Mouse (Mus musculus) megakaryocyte-erythroid progenitor cell, adult 5-6 weeks (primary cell): ENCODE results near the gene Defb9. TPM values are rescaled to one million over a fixed set of nuclear protein-coding genes. Genes with fewer than 3 reads are reported as not detected.
"Not testable (repeated sequence)": the region's sequence is repeated elsewhere in the genome, so short reads cannot be mapped to it uniquely, and the experiment has no call there.

Experiments
- ATAC-seq: replicated peaks from 2 replicates; pipeline ENCODE4 v1.8.0; 2016; ENCODE audit warnings: mild to moderate bottlenecking, inconsistent platforms; ENCODE audit not compliant: severe bottlenecking, poor library complexity, low FRiP score, low TSS enrichment
- total RNA-seq, 2 experiments: library from RNA; stranded (forward) in 1 of 2; stranded (reverse) in 1 of 2; fragments of 200-1000, 215-1000 nt in 1 of 2; fragments of >200 nt in 1 of 2; fragmentation: Nextera tagmentation in 1 of 2; gene quantifications; 2 replicates each; pipeline ENCODE4 v1.2.3; 2014 to 2017

Gene Defb9
- not detected in 2 replicates for total RNA-seq (2014; fragmentation: Nextera tagmentation)
- not detected in 2 replicates for total RNA-seq (2017)

DNA sequence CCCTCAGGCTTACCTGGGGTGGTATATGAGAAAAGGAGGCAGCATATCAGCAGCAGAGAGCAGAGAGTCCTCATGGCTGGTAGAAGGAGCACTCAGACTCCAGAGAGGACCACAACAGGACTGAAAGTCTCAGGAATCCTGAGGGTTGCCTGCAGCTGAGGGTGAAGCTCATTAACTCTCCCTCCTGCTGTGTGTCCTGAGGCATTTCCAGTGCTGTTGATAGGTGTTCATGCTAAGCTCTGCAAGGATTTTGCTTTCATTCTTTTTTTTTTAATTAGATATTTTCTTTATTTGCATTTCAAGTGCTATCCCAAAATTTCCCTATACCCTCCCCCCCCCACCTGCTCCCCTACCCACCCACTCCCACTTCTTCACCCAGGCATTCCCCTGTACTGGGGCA, at the start of gene Defb9:
Defb9 (minus strand) TSS at position 101 of the 400 bp plus-strand sequence.
- not testable (repeated sequence) for ATAC-seq

DNA sequence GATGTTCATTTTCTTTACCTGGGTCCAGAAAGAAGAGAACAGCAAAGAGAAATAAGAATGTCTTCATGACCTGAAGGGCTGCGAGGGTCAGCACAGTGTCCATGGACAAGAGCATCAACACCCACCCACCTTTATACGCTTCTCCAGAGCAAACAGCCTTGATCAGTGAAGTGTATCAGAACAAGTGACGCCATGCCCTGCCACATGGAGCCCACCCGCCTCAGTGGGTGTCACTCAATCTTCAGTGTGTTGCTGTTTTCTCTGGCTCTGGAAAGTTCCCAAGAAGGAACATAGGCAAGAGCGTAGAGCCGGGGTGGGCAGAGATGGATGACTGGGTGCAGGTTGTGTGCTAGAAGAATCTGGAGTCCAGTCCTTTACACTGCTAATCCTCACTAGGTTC, 47.4 kb upstream of the Defb9 start, which contains the start of gene Defb15:
Defb15 (minus strand) TSS at position 101 of the 400 bp plus-strand sequence.
- no peak for ATAC-seq

DNA sequence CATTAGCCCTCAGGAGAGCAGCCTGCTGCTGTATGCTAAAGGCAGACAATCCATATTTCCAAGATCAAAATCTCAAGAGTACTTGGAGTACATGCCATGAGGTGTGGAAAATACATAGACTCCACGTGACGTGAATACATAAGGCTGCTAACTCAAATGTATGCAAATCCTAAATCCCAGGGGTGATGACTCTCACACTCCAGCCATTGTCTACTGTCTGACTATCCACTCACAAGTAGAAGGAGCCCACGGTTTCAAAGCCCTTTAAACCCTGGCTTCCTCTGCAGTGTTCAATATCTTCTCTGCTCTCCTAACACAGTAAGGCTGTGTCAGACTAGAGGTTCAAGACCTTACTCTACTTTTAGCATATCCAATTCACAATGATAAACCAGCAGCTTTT, 45.5 kb upstream of the Defb9 start:
- ATAC-seq = not testable (repeated sequence)

DNA sequence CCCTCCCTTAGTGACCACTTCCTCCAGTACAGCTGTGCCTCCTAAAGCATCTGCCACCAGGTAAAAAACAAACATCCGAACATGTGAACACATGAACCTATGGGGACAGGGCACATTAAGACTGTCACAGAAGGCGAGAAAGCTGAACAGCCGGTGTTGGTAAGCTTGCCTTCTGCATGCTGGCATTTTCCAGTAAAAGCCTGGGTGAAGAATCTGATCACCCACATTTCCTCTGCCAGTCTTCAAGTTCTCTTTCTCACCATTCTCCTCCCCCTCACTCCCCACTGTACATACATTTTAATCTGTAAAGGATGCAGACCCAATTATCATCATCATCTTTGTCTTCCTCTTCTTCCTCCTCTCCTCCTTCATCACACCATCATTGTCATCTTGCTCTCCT, 30.4 kb upstream of the Defb9 start:
- no peak for ATAC-seq

GRCm38 (mm10) chr8:21912554-21912953, 27.3 kb upstream of the Defb9 start:
- ATAC-seq = no peak

- ATAC-seq = no peak
Measured at GRCm38 (mm10) chr8:21911931-21912330, 26.7 kb upstream of the Defb9 start.

- not testable (repeated sequence) for ATAC-seq
Measured at GRCm38 (mm10) chr8:21906290-21906689, 21.1 kb upstream of the Defb9 start, which contains the start of gene Defb11. Defb11 (minus strand) TSS chr8:21906412.

- ATAC-seq = not testable (repeated sequence)
Measured at GRCm38 (mm10) chr8:21858586-21858985, 26.6 kb downstream of the Defb9 start, which contains the start of gene Defb10. Defb10 (plus strand) TSS chr8:21858901.

Other genes with a start within 250 kb of the Defb9 start
- gene Defa17, start 229.6 kb downstream of the Defb9 start, total RNA-seq (2014; fragmentation: Nextera tagmentation) = not detected in 2 replicates
- gene Defa17, start 229.6 kb downstream of the Defb9 start, total RNA-seq (2017) = not detected in 2 replicates
- not detected in 2 replicates for gene Defa34, start 219.6 kb downstream of the Defb9 start, total RNA-seq (2014; fragmentation: Nextera tagmentation)
- not detected in 2 replicates for gene Defa34, start 219.6 kb downstream of the Defb9 start, total RNA-seq (2017)
- not detected in 2 replicates for gene AY761184, start 181.8 kb downstream of the Defb9 start, total RNA-seq (2014; fragmentation: Nextera tagmentation)
- gene AY761184, start 181.8 kb downstream of the Defb9 start, total RNA-seq (2017) = not detected in 2 replicates
- gene Defa24, start 150.9 kb downstream of the Defb9 start, total RNA-seq (2014; fragmentation: Nextera tagmentation) = not detected in 2 replicates
- gene Defa24, start 150.9 kb downstream of the Defb9 start, total RNA-seq (2017) = not detected in 2 replicates
- gene Defb50, start 61.9 kb downstream of the Defb9 start, total RNA-seq (2014; fragmentation: Nextera tagmentation) = not detected in 2 replicates
- gene Defb50, start 61.9 kb downstream of the Defb9 start, total RNA-seq (2017) = not detected in 2 replicates
- gene Defb2, start 45.5 kb downstream of the Defb9 start, total RNA-seq (2014; fragmentation: Nextera tagmentation) = not detected in 2 replicates
- gene Defb2, start 45.5 kb downstream of the Defb9 start, total RNA-seq (2017) = not detected in 2 replicates
- gene Defb10, start 26.5 kb downstream of the Defb9 start, total RNA-seq (2014; fragmentation: Nextera tagmentation) = not detected in 2 replicates
- gene Defb10, start 26.5 kb downstream of the Defb9 start, total RNA-seq (2017) = not detected in 2 replicates
- not detected in 2 replicates for gene Defb11, start 21.0 kb upstream of the Defb9 start, total RNA-seq (2014; fragmentation: Nextera tagmentation)
- not detected in 2 replicates for gene Defb11, start 21.0 kb upstream of the Defb9 start, total RNA-seq (2017)
- gene Defb15, start 47.3 kb upstream of the Defb9 start, total RNA-seq (2014; fragmentation: Nextera tagmentation) = not detected in 2 replicates
- not detected in 2 replicates for gene Defb15, start 47.3 kb upstream of the Defb9 start, total RNA-seq (2017)
- not detected in 2 replicates for gene Defb35, start 52.9 kb upstream of the Defb9 start, total RNA-seq (2014; fragmentation: Nextera tagmentation)
- gene Defb35, start 52.9 kb upstream of the Defb9 start, total RNA-seq (2017) = not detected in 2 replicates
- not detected in 2 replicates for gene Defb13, start 61.3 kb upstream of the Defb9 start, total RNA-seq (2014; fragmentation: Nextera tagmentation)
- gene Defb13, start 61.3 kb upstream of the Defb9 start, total RNA-seq (2017) = not detected in 2 replicates
- not detected in 2 replicates for gene Fam90a1a, start 73.3 kb upstream of the Defb9 start, total RNA-seq (2014; fragmentation: Nextera tagmentation)
- not detected in 2 replicates for gene Fam90a1a, start 73.3 kb upstream of the Defb9 start, total RNA-seq (2017)
- gene Ccdc70, start 84.4 kb upstream of the Defb9 start, total RNA-seq (2014; fragmentation: Nextera tagmentation) = not detected in 2 replicates
- not detected in 2 replicates for gene Ccdc70, start 84.4 kb upstream of the Defb9 start, total RNA-seq (2017)
- 50.4 and 51.5 TPM in 2 replicates for gene Atp7b, start 174.9 kb upstream of the Defb9 start, total RNA-seq (2014; fragmentation: Nextera tagmentation)
- 14.3 and 29.1 TPM in 2 replicates for gene Atp7b, start 174.9 kb upstream of the Defb9 start, total RNA-seq (2017)
- 15.7 and 19.1 TPM in 2 replicates for gene Alg11, start 175.3 kb upstream of the Defb9 start, total RNA-seq (2014; fragmentation: Nextera tagmentation)
- gene Alg11, start 175.3 kb upstream of the Defb9 start, total RNA-seq (2017) = 19.9 and 22.9 TPM in 2 replicates
- not detected in 2 replicates for gene Nek5, start 239.6 kb upstream of the Defb9 start, total RNA-seq (2014; fragmentation: Nextera tagmentation)
- not detected in 2 replicates for gene Nek5, start 239.6 kb upstream of the Defb9 start, total RNA-seq (2017)